Mouse (Mus musculus) cerebellum, postnatal 25 days (tissue): Measurements from ENCODE around the gene Map4k3.
"Not testable (repeated sequence)": the region's sequence is repeated elsewhere in the genome, so short reads cannot be mapped to it uniquely, and the experiment has no call there.

Experiments used
- DNase-seq, 2 experiments: peaks; one replicate each; pipeline ENCODE4 v3.0.0; 2021; ENCODE audit warnings: mixed read lengths in 2 of 2

Map4k3 gene

GRCm38 (mm10) chr17:80728062-80728858 is at the start of gene Map4k3:
TSS of gene Map4k3 (minus strand) at chr17:80728485.
- DNase-seq: peak; percentile 89 to 94

- DNase-seq: no peak
These were observed 49.3 kb upstream of the Map4k3 start for GRCm38 (mm10) chr17:80777581-80777980.

- DNase-seq: no peak
These were observed 47.0 kb upstream of the Map4k3 start for GRCm38 (mm10) chr17:80775178-80775788.

- no peak for DNase-seq
These were observed 44.5 kb upstream of the Map4k3 start for GRCm38 (mm10) chr17:80772545-80773453.

DNA sequence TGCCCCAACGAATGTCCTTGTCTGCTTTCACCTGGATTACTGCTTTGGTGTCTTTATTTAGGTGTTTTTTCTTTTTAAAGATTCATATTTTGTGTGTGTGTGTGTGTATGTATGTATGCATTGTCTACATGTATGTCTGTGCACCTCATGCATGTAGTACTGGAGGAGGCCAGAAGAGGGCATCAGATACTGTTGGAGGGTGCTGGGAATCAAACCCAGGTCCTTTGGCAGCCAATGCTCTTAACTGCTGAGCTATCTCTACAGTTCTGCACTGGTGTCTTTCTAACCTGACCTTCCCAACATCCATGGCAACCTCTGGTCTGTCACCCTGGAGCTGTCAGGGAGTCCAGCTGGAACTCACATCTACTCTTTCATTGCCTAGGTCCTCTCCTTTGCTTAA is 41.8 kb upstream of the Map4k3 start:
- DNase-seq: no peak

DNA sequence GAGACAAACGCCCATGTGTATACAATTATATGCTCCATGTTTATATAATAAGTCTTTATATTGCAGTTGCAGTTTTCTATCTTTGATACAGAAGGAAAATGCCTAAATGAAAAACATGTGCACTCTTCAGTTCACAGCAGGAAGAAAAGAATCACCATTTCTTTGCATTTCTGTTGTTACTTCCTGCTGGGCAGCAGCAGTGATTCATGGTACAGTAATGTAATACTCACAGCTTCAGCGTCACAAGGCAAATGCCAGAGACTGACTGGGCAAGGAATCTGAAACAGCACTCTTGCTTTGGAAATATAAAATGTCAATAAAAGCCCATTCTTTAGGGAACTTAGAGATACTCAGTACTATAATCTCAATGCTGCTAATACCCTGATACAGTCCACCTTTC is 36.9 kb upstream of the Map4k3 start:
- no peak for DNase-seq

DNA sequence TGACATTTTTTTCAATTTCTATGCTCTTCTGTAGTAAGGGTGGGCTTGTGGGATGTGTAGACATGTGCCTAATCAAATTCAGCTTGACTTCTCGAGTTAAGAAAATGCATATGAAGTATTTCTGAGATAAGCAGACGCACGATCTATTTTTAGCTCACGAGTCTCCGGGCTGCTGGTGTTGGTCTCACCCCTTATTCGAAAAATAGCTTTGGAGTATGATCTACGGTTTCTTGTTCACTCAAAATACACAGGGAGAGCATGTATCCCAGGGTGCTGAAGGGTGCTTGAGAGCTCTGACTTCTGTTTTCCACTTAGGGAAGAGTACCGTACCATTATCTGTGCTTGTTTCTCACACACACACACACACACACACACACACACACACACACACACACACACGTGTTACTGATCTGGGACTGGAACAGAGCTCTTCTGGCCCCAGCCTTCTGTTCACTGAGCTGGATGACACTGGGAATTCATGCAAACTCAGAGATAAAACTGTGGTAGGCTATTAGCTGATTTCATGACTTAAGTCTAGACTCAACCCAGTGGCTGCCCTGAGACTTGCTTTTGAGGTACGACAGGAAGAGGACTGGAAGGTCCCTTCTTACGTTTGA is 34.9 kb upstream of the Map4k3 start:
- DNase-seq: no peak

DNA sequence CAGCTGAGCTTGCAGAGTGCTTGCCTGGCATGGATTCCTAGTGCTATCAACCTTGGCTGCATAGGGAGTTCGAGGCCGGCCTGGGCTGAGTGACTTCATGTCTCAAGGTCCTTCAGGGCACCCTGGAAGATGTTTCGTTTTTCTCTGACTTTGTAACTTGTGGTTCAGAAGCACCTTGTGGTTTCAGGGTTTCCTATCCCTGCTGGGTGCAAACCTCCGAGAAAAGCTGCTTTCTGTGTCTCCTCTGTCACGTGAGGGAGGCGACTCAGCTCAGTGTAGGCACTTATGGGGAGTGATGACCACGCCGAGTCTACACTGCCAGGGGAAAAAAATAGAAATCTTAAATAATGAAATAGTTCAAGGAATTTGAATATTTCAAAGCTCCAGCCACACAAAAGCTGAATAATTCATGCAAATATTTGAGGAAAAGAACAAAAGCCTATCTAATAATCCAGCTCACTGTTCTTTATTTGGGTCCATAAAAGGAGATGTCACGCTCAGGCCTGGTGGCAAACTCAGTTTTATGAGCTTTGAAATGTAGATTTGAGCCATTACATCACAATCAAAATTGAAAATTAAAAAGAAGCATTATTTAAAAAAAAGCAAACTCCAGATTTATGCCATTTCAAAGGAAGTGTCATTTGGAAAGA is 34.2 kb upstream of the Map4k3 start:
- DNase-seq: no peak

DNA sequence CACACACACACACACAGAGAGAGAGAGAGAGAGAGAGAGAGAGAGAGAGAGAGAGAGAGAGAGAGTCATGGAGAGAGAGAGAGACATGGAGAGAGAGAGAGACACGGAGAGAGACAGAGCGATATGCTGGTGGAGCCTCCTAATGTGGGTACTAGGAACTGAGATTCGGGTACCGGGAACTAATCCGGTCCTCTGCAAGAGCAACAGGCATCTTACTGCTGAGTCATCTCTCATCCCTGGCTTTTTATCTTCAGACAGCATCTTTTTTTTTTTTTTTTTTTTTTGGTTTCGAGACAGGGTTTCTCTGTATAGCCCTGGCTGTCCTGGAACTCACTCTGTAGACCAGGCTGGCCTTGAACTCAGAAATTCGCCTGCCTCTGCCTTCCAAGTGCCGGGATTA is 32.9 kb upstream of the Map4k3 start:
- DNase-seq: not testable (repeated sequence)

DNA sequence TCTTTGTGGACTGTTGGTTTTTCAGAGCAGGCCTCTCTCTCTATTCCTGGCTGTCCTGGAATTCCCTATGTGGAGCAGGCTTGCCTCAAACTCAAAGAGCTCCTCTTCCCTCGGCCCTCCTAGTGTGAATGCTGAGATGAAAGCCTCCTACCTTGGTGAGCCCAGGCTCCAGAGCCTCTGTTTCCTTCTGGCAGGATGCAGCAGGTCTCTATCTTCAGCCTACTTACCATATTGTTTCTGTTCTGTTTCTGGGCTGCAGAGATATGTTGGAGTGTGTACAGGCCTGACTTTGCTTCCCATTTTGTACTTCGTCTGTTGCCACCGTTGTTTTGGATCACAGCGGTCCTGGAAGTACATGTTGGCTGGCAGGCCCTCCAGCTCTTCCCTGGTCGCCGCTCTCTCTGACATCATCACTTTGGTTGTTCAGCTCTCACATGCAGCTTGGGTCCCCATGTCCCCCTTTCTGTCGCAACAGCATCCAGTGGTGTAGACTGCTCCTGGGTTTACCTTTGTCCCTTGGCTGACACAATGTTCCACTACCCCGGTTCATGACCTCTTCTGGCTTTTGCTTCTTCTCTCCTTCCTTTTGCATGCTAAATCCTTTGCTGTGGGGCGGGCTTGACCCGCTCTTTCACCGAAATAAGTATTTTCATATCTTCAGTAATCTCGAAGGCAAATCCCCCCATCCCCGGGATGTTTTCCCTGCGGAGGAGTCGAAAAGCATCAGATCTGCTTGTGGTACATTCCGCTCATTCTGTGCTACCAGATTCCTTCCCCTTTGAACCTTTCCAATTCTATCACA is 32.3 kb upstream of the Map4k3 start:
- no peak for DNase-seq

DNA sequence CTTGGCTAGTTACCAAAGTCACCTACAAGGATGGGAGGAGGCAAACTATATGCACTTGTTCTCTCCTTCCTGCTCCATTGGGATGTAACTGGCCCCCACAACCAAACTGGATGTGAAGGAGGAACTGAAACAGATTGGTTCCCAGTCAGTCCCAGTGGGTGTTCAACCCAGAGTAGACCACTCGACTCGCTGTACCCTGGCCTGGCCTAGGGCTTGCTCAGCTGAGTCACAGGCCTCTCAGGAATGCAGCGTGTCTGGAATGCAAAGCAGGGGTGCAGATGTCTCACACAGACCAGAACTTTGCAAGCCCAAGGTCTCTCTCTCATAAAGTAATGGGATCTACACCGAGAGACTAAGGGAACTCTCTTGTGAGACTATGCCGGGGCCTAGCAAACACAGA is 27.8 kb upstream of the Map4k3 start:
- DNase-seq: no peak

DNA sequence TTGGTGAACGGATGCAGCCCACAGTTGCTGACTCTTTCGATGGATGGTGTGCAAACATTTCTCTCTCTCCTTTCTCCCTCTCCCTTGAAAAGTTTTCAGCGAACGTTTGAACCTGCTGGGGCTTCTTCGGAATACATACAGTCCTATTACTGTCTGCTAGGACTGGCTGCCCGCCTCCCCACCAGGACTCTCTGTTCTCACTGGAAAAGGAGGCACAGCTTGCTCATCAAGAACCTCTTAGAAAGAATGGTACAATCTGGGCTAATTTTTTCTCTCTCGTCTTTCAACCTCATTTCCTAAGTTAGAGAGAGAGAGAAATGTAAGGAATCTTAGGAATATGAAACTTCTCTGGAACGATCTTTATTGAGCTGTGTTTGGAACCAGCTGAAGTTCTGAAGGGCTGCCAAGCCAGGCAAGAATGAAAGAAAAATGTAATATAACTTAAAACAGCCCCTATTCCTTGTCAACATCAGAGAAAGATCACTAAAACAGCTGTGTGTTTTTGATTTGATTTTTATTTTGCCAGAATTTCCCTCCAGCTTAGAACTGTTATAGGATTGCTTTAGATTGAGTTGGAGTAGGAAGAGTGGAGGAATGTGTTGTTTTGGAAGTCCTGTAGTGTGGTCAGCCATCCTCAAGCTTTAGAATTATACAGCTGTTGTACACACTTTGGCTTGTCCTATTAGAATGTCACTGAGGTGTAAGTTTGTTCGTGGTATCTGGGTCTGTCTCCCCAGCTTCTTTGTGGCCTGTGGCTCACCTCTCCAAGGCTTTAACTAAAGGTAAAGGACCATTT is 27.0 kb upstream of the Map4k3 start:
- no peak for DNase-seq

- no peak for DNase-seq
These were observed 26.3 kb upstream of the Map4k3 start for GRCm38 (mm10) chr17:80754589-80754988.

GRCm38 (mm10) chr17:80752466-80752865 is 24.2 kb upstream of the Map4k3 start:
- DNase-seq: no peak

DNA sequence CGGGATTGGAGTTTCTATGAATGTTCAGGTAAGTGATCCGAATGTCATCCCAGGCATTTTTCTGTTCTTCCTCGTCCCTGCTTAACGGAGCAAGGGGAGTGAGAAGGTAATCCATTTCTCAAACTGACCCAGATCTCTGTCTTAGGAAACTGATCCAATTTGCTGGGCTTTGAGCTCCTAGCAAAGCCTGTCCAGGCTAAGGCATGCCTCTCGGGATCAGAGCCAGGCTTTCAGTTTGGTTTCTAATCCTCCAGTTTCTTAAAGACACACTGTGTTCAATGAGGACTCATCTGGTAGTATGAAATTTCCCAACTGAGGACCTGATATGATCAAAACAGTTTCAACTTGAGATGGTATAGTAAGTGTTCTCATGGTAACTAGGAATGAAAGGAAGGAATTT is 11.1 kb upstream of the Map4k3 start:
- DNase-seq: no peak

DNA sequence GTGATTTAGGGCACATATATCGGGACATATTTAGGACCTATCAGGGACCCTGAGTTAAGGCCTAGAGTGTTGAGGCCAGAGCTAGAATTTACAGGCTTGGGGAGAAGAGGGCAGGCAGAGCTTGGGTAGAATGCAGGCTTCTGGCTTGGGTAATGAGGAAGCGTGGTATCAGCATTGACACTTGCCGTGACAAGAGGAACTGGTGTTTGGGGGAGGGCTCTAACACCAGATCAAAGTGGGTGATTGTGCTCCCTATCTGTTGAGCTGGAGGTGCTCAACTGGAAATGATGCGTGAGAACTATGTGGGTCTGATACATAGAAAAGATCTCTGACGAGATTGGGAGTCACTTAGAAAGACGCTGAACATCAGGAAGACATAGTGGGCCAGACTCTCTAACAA is 6.4 kb upstream of the Map4k3 start:
- no peak for DNase-seq

- DNase-seq: no peak
These were observed 5.0 kb upstream of the Map4k3 start for GRCm38 (mm10) chr17:80733121-80733800.

DNA sequence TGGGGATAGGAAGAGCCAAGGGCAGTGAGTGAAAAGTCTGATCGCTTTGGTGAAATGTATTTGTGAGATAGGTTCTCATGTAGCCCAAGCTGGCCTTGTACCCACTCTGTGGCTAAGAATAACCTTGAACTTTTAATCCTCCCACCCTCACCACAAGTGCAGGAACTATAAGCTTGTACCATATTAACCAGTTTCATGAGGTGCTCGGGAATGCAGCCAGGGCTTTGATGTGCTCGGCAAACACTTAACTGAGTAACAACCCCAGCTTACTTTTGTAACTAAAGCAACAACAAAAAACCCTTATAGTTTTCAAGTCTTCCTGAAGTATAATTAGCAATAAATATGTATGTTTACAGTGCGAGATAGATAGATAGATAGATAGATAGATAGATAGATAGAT is 4.0 kb upstream of the Map4k3 start:
- DNase-seq: no peak

- DNase-seq: not testable (repeated sequence)
These were observed 2.0 kb upstream of the Map4k3 start for GRCm38 (mm10) chr17:80730283-80730682.

- DNase-seq: no peak
These were observed 1.5 kb upstream of the Map4k3 start for GRCm38 (mm10) chr17:80729825-80730224.
